Mouse (Mus musculus): ENCODE measurements at regions not wholly inside any gene's neighbourhood (a gene's known extent, or its start where the extent isn't known, plus 50 kb on each side); places are given as distances from the start of the nearest gene placed in this dataset.

GRCm38 (mm10) chr13:102127933-102128430, 360.0 kb upstream of the Pik3r1 start:
- no peak for TF ChIP-seq CTCF (IDR thresholded peaks at IDR 0.05; ENCODE audit: low read depth)
- no peak for TF ChIP-seq EP300 (IDR thresholded peaks at IDR 0.05; ENCODE audit: low read depth)

All from liver, postnatal 0 days (tissue).